ENCODE assay signal across 24 mouse cellular contexts in genomic region chr5:120153140-120153539, GRCm38 (mm10). TPM values are rescaled to one million over a fixed set of nuclear protein-coding genes. Genes with fewer than 3 reads are reported as not detected.
DNase-seq lines count a peak whose midpoint lies in the region; ATAC-seq and TF ChIP-seq lines count a peak whose summit lies in the region.
"Had no signal": no experiment of that assay in that cellular context is flagged by ENCODE, and none has a peak within 500 bp of the region (broad histone marks: within the 10 kb centered on the region; RNA-seq: fewer than 3 reads in every experiment).

No protein-coding gene starts in this region.

- no peaks in the 10 kb centered on the region for H3K36me3 ChIP-seq in hindbrain, embryonic 14.5 days (replicated peaks; ENCODE audit: control insufficient read depth, insufficient read depth)
- no peaks in the 10 kb centered on the region for H3K36me3 ChIP-seq in hindbrain, embryonic 12.5 days
- H3K36me3 ChIP-seq in midbrain, postnatal 0 days (ENCODE audit: insufficient read depth, low read length) = no peaks in the 10 kb centered on the region
- H3K36me3 ChIP-seq in midbrain, embryonic 15.5 days (replicated peaks) = no peaks in the 10 kb centered on the region
- H3K36me3 ChIP-seq: forebrain, embryonic 12.5 days had no signal

- intact Hi-C loops in left cerebral cortex, adult 2 months (cut with DNase I) = no loop called here
- intact Hi-C loops in left cerebral cortex, postnatal 14 days (cut with DNase I) = loop anchor here (10.0 kb wide), 1 partner anchor 452 kb away; no protein-coding TSS in a partner anchor
- intact Hi-C loops in heart, postnatal 36 days (cut with DNase I) = no loop called here

- no peak overlapping the region for H3K27ac ChIP-seq in hindbrain, embryonic 14.5 days
- H3K27ac ChIP-seq in hindbrain, embryonic 12.5 days = no peak overlapping the region
- H3K27ac ChIP-seq in left cerebral cortex, adult 2 months = no peak overlapping the region
- no peak overlapping the region for H3K27ac ChIP-seq in midbrain, postnatal 0 days (ENCODE audit: low read depth, low read length)
- no peak overlapping the region for H3K27ac ChIP-seq in midbrain, embryonic 15.5 days
- H3K27ac ChIP-seq: embryonic facial prominence, embryonic 10.5 days; embryonic facial prominence, embryonic 13.5 days; forebrain, embryonic 12.5 days; gastrocnemius, adult 2 months had no signal

- H3K9me3 ChIP-seq in hindbrain, embryonic 14.5 days (ENCODE audit: control insufficient read depth, low read length) = no peaks in the 10 kb centered on the region
- H3K9me3 ChIP-seq in hindbrain, embryonic 12.5 days (replicated peaks) = no peaks in the 10 kb centered on the region
- no peaks in the 10 kb centered on the region for H3K9me3 ChIP-seq in midbrain, postnatal 0 days (ENCODE audit: low read length)
- no peaks in the 10 kb centered on the region for H3K9me3 ChIP-seq in midbrain, embryonic 15.5 days
- H3K9me3 ChIP-seq: embryonic facial prominence, embryonic 10.5 days; embryonic facial prominence, embryonic 13.5 days; forebrain, embryonic 12.5 days; hindbrain, embryonic 10.5 days had no signal

- H3K27me3 ChIP-seq in hindbrain, embryonic 14.5 days (ENCODE audit: control insufficient read depth, insufficient read depth, low read length) = no peaks in the 10 kb centered on the region
- H3K27me3 ChIP-seq in hindbrain, embryonic 12.5 days = no peaks in the 10 kb centered on the region
- H3K27me3 ChIP-seq in midbrain, postnatal 0 days (ENCODE audit: insufficient read depth, low read length) = no peaks in the 10 kb centered on the region
- H3K27me3 ChIP-seq in midbrain, embryonic 15.5 days (replicated peaks) = no peaks in the 10 kb centered on the region
- H3K27me3 ChIP-seq: embryonic facial prominence, embryonic 13.5 days; forebrain, embryonic 12.5 days had no signal

- H3K4me1 ChIP-seq in hindbrain, embryonic 14.5 days (replicated peaks; ENCODE audit: control insufficient read depth, insufficient read depth, low read length) = peaks cover 21% of the 10 kb centered on the region
- H3K4me1 ChIP-seq in hindbrain, embryonic 12.5 days = peaks cover 23% of the 10 kb centered on the region
- H3K4me1 ChIP-seq in midbrain, postnatal 0 days (ENCODE audit: insufficient read depth, low read length) = 0 out of 2 replicates have a peak, but pooled peaks cover 6% of the 10 kb centered on the region
- H3K4me1 ChIP-seq in midbrain, embryonic 15.5 days = peaks cover 31% of the 10 kb centered on the region

- peak; percentile 12 for TF ChIP-seq CTCF in left cerebral cortex, adult 2 months (IDR thresholded peaks at IDR 0.05)
- TF ChIP-seq CTCF in midbrain, postnatal 0 days (IDR thresholded peaks at IDR 0.05) = peak; percentile 65
- peak; percentile 17; the same call in 1 of the 2 replicates for TF ChIP-seq CTCF in brain, embryonic 14.5 days (IDR thresholded peaks at IDR 0.05; ENCODE audit: borderline replicate concordance, extremely low read depth, insufficient read depth, insufficient read length)

- no peak overlapping the region for H3K4me2 ChIP-seq in hindbrain, embryonic 14.5 days (replicated peaks)
- H3K4me2 ChIP-seq in hindbrain, embryonic 12.5 days (replicated peaks) = no peak overlapping the region
- H3K4me2 ChIP-seq in midbrain, postnatal 0 days (ENCODE audit: low read depth, low read length, poor library complexity, severe bottlenecking) = no peak overlapping the region
- no peak overlapping the region for H3K4me2 ChIP-seq in midbrain, embryonic 15.5 days
- H3K4me2 ChIP-seq: embryonic facial prominence, embryonic 13.5 days; forebrain, embryonic 12.5 days; heart, embryonic 11.5 days had no signal

- no peak for ATAC-seq in hindbrain, embryonic 14.5 days (ENCODE audit: low FRiP score)
- ATAC-seq in hindbrain, embryonic 12.5 days (ENCODE audit: low FRiP score) = no peak
- ATAC-seq in midbrain, postnatal 0 days (ENCODE audit: low FRiP score) = no peak
- ATAC-seq in midbrain, embryonic 15.5 days (replicated peaks) = no peak
- ATAC-seq: CD4-positive, CD25-positive, alpha-beta regulatory T cell, adult 4 months; forebrain, embryonic 16.5 days had no signal

- no peak overlapping the region for H3K4me3 ChIP-seq in hindbrain, embryonic 14.5 days (replicated peaks; ENCODE audit: low read length)
- no peak overlapping the region for H3K4me3 ChIP-seq in hindbrain, embryonic 12.5 days
- no peak overlapping the region for H3K4me3 ChIP-seq in left cerebral cortex, adult 2 months
- no peak overlapping the region for H3K4me3 ChIP-seq in midbrain, postnatal 0 days (ENCODE audit: low read depth, low read length)
- H3K4me3 ChIP-seq in midbrain, embryonic 15.5 days = no peak overlapping the region
- H3K4me3 ChIP-seq: embryonic facial prominence, embryonic 10.5 days; embryonic facial prominence, embryonic 13.5 days; erythroblast, embryonic 14.5 days; forebrain, embryonic 12.5 days; gastrocnemius, adult 2 months; hindbrain, embryonic 10.5 days had no signal

- 79% methylated on average over 3 of the region's 3 CpGs for WGBS in hindbrain, embryonic 14.5 days
- WGBS in hindbrain, embryonic 12.5 days = 93% methylated on average over 3 of the region's 3 CpGs
- 48% methylated on average over 3 of the region's 3 CpGs for WGBS in midbrain, postnatal 0 days
- 62% methylated on average over 3 of the region's 3 CpGs for WGBS in midbrain, embryonic 15.5 days

- H3K9ac ChIP-seq in hindbrain, embryonic 14.5 days = no peak overlapping the region
- H3K9ac ChIP-seq in hindbrain, embryonic 12.5 days = no peak overlapping the region
- H3K9ac ChIP-seq in midbrain, postnatal 0 days (replicated peaks; ENCODE audit: low read length, poor library complexity, severe bottlenecking) = no peak overlapping the region
- H3K9ac ChIP-seq in midbrain, embryonic 15.5 days = no peak overlapping the region
- H3K9ac ChIP-seq: embryonic facial prominence, embryonic 13.5 days; forebrain, embryonic 12.5 days had no signal

- DNase-seq in hindbrain, embryonic 14.5 days (ENCODE audit: low spot score) = peak; percentile 38
- DNase-seq in left cerebral cortex, adult 2 months (ENCODE audit: extremely low spot score in 1 of 2, low spot score in 2 of 2) = no peak
- DNase-seq in left cerebral cortex, postnatal 14 days (ENCODE audit: low spot score in 2 of 2) = no peak
- peak; percentile 39 for DNase-seq in midbrain, postnatal 0 days (ENCODE audit: low spot score)
- no peak for DNase-seq in brain, embryonic 14.5 days (ENCODE audit: low read depth)
- no peak for DNase-seq in heart, postnatal 36 days
- DNase-seq: adrenal gland, adult 2 months; adrenal gland, postnatal 14 days; cerebellum, adult 8-10 months; cerebellum, postnatal 10 days; embryo, embryonic 11 days; gastrocnemius, adult 2 months; gastrocnemius, postnatal 14 days; heart, adult 11 months had no signal

- no peak for TF ChIP-seq POLR2A in brain, embryonic 14.5 days (IDR thresholded peaks at IDR 0.05; ENCODE audit: borderline replicate concordance, extremely low read depth, insufficient read depth, insufficient read length, poor library complexity, severe bottlenecking)

RNA-seq across cellular contexts. Expression of gene Rbm19, which starts 36.9 kb away (rescaled TPM):
- 17.5 and 20.2 TPM in 2 replicates for polyA plus RNA-seq in hindbrain, embryonic 14.5 days (2014; fragmentation: Nextera tagmentation; extraction: Ambion mirVana)
- 26.3 and 28.2 TPM in 2 replicates for polyA plus RNA-seq in hindbrain, embryonic 12.5 days (2016; fragmentation: Nextera tagmentation; extraction: Ambion mirVana)
- 10 to 100 TPM; 19.7 to 21.9 TPM for total RNA-seq in left cerebral cortex, adult 2 months (2021)
- total RNA-seq in left cerebral cortex, postnatal 14 days (2021) = 10 to 100 TPM; 21.4 TPM
- total RNA-seq in midbrain, postnatal 0 days (2014; rRNA removed) = 34.5 and 34.7 TPM in 2 replicates
- polyA plus RNA-seq in midbrain, postnatal 0 days (2015; fragmentation: Nextera tagmentation; extraction: Ambion mirVana) = 17.5 and 17.9 TPM in 2 replicates
- polyA plus RNA-seq in midbrain, embryonic 15.5 days (2015; fragmentation: Nextera tagmentation; extraction: Ambion mirVana) = 18.8 and 22.2 TPM in 2 replicates
- polyA plus RNA-seq in brain, embryonic 14.5 days (2012; rRNA removed) = 12.6 and 15.7 TPM in 2 replicates
- 10 to 100 TPM; 20.1 to 20.7 TPM for total RNA-seq in heart, postnatal 36 days (2021)

Comparison
In these comparisons a context has a peak if more than half of its experiments do, and no peak if none do; other contexts are left out.
1. DNase-seq: peak in hindbrain, embryonic 14.5 days (single experiment) and midbrain, postnatal 0 days (single experiment); none in left cerebral cortex, adult 2 months (0 of 2), left cerebral cortex, postnatal 14 days (0 of 2), brain, embryonic 14.5 days (single experiment) and heart, postnatal 36 days (0 of 2).
2. CTCF ChIP-seq: peak in every context shown above with its lines; median percentile 65 in midbrain, postnatal 0 days; 17 in brain, embryonic 14.5 days; 12 in left cerebral cortex, adult 2 months.